Mouse (Mus musculus): ENCODE measurements around the gene Cubn. TPM values are rescaled to one million over a fixed set of nuclear protein-coding genes. Genes with fewer than 3 reads are reported as not detected.

The Cubn gene
- polyA plus RNA-seq, 1 experiment from 2014 or later = 0.30 TPM

DNA sequence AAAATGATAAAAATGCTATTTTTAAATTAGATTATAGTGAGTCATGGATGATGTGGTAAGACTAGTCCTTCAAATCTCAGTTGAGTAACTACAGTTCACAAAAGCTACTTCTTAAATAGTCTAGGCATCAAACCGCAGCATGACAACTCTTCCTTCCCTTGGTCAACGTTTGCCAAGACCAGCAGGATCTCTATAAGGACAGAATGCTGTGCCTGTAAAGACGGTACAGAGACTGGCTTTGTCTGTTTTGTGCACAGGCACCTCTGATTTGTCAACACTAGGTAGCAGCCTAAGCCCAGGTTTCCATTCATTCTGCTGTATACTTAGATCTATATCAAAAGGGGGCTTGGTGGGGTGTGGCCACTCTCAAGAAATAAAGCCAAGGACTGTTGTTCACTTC is 192.6 kb downstream of the Cubn start:
- WGBS = 29% methylated on average over 3 of the region's 3 CpGs
- ATAC-seq (ENCODE audit: low FRiP score, low read depth) = peak; percentile 88
- Histone ChIP-seq H3K4me3 (no peak overlapping the region), H3K27me3 (no peaks in the 10 kb centered on the region), H3K36me3 (no peaks in the 10 kb centered on the region), H3K4me1 (replicated peaks) (no peaks in the 10 kb centered on the region), H3K9ac (no peak overlapping the region), H3K27ac (replicated peaks) (no peak overlapping the region), H3K4me2 (no peak overlapping the region), H3K9me3 (no peaks in the 10 kb centered on the region)

- Histone ChIP-seq H3K4me1 (replicated peaks) (no peaks in the 10 kb centered on the region), H3K9ac (no peak overlapping the region), H3K4me3 (no peak overlapping the region), H3K27me3 (no peaks in the 10 kb centered on the region), H3K4me2 (no peak overlapping the region), H3K36me3 (no peaks in the 10 kb centered on the region), H3K9me3 (no peaks in the 10 kb centered on the region), H3K27ac (replicated peaks) (no peak overlapping the region)
- ATAC-seq (ENCODE audit: low FRiP score, low read depth) = no peak
- 46% methylated on average over 5 of the region's 5 CpGs for WGBS
These were observed 193.9 kb downstream of the Cubn start for GRCm38 (mm10) chr2:13297733-13298132.

GRCm38 (mm10) chr2:13290661-13291060 is 201.0 kb downstream of the Cubn start:
- 0 out of 2 replicates have a peak, but pooled peaks have one; percentile 45 for ATAC-seq (ENCODE audit: low FRiP score, low read depth)
- no peak overlapping the region for H3K4me3 ChIP-seq
- no peaks in the 10 kb centered on the region for H3K4me1 ChIP-seq (replicated peaks)
- no peak overlapping the region for H3K27ac ChIP-seq (replicated peaks)
- H3K27me3 ChIP-seq = no peaks in the 10 kb centered on the region
- no peak overlapping the region for H3K9ac ChIP-seq
- 0% methylated on average over 1 of the region's 1 CpGs for WGBS
- no peaks in the 10 kb centered on the region for H3K36me3 ChIP-seq
- no peaks in the 10 kb centered on the region for H3K9me3 ChIP-seq
- H3K4me2 ChIP-seq = no peak overlapping the region

DNA sequence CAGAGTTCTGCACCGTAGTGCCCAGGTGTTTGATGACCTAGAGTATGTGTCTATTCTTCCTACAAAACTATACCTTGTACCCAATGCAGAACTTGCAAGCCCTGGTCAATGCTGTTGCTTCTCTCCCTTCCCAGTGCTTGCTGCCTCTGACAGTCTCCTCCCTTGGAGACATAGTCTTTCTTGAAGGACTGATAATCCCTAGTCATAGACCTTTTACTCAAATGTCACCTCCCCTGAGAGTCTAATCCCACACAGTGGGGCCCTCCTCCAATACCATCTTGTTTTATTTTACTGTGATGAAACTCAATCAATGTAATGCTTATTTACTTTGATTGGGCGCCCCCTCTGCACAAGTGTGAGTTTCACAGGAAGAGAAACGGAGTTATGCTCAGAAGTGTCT is 201.5 kb downstream of the Cubn start:
- no peak overlapping the region for H3K4me3 ChIP-seq
- no peak overlapping the region for H3K9ac ChIP-seq
- no peaks in the 10 kb centered on the region for H3K9me3 ChIP-seq
- H3K4me2 ChIP-seq = no peak overlapping the region
- H3K27me3 ChIP-seq = no peaks in the 10 kb centered on the region
- H3K4me1 ChIP-seq (replicated peaks) = no peaks in the 10 kb centered on the region
- ATAC-seq (ENCODE audit: low FRiP score, low read depth) = no peak
- no peaks in the 10 kb centered on the region for H3K36me3 ChIP-seq
- H3K27ac ChIP-seq (replicated peaks) = no peak overlapping the region
- 82% methylated on average over 3 of the region's 3 CpGs for WGBS

DNA sequence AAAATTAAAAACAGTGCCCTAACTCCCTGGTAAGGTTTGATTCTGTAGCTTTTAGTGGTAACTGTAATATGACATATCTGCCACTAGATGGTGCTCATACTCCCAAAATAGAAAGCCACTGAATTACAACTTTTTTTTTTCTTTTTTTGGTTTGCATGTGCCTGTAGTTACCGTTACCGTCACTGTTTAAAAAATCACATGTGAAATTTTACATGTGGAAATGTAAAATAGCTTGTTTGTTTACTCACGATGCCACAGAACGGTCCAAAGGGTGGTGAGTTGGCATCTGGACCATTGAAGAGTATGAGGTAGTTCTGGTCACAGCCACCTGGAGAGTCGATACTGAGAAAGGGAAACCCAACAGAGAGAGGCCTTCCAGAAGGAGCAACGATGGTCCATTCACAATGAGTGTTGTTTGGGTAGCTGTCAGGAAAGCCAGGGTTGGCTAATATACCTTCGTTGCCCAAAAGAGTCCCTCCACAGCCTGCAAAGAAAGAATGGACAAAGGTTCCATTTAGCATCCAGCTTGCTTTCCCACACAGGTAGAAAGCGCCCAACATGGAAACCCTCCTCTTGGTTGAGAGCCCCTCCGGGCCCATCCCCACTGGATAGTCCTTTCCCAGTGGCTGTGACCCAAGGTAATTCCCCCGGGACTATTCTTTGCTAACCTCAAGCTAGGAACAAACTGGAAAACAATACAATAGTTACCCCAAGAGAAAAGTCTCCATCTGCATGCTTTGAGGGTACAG is 213.3 kb downstream of the Cubn start:
- Histone ChIP-seq H3K36me3 (no peaks in the 10 kb centered on the region), H3K4me2 (no peak overlapping the region), H3K9ac (no peak overlapping the region), H3K4me3 (no peak overlapping the region), H3K27ac (replicated peaks) (no peak overlapping the region), H3K4me1 (replicated peaks) (no peaks in the 10 kb centered on the region), H3K27me3 (no peaks in the 10 kb centered on the region), H3K9me3 (no peaks in the 10 kb centered on the region)
- peak; percentile 55; the same call in 1 of the 2 replicates for ATAC-seq (ENCODE audit: low FRiP score, low read depth)
- 55% methylated on average over 10 of the region's 10 CpGs for WGBS

GRCm38 (mm10) chr2:13275874-13276273 is 215.7 kb downstream of the Cubn start:
- Histone ChIP-seq H3K4me3 (no peak overlapping the region), H3K9me3 (no peaks in the 10 kb centered on the region), H3K4me1 (replicated peaks) (peaks cover 5% of the 10 kb centered on the region), H3K27ac (replicated peaks) (no peak overlapping the region), H3K27me3 (no peaks in the 10 kb centered on the region), H3K4me2 (no peak overlapping the region), H3K36me3 (no peaks in the 10 kb centered on the region), H3K9ac (no peak overlapping the region)
- no peak for ATAC-seq (ENCODE audit: low FRiP score, low read depth)
- 54% methylated on average over 7 of the region's 7 CpGs for whole genome bisulfite sequencing

DNA sequence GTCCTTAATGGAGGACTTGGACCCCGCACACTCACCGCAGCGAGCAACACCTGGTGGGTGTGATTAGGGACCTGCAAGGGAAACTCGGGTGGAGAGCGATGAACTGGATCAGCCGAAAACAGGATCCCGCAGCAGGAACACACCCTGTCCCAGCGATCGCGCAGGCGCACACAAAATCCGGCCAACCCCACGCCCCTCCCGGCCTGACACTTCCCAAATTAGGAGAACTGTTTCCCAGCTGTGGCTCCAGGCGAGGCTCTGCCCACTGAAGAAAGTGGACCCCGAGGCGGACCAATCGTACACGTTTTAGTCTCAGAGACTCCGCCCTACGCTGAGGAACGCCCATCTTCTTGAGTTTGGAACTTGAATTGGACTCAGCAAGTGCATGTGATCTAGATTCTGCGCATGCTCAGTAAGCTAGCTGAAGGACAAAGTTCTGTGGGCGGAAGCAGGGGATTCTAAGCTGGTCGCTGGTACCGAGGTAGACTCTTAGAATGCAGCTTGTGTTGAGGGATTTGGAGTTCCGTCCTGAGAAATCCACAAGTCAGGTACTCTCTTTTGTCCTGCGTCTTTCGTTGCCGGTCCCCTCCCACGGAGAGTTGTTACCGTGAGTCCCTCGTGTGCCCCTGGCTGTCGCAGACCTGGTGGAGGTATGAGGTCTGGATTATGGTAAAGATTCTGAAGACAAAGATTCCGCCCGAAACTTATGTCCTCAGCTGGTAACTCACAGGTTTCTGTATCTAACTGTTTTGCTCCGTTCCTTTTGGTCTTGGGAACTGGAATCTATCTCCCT is 220.3 kb downstream of the Cubn start, which contains the start of gene Rsu1:
Gene Rsu1, minus strand, starts transcription at position 251 of the 793 bp plus-strand sequence.
- peak within 1 kb of the TSS; percentile 67 for H3K4me3 ChIP-seq
- H3K4me1 ChIP-seq (replicated peaks) = peaks cover 15% of the 10 kb centered on the region
- H3K4me2 ChIP-seq = peak within 1 kb of the TSS; percentile 84
- peak within 1 kb of the TSS; percentile 54 for H3K9ac ChIP-seq
- H3K9me3 ChIP-seq = no peaks in the 10 kb centered on the region
- peak; percentile 99 for ATAC-seq (ENCODE audit: low FRiP score, low read depth)
- peak within 1 kb of the TSS; percentile 65 for H3K27ac ChIP-seq (replicated peaks)
- H3K36me3 ChIP-seq = no peaks in the 10 kb centered on the region
- 1% methylated on average over 37 of the region's 37 CpGs for WGBS
- no peaks in the 10 kb centered on the region for H3K27me3 ChIP-seq

- Histone ChIP-seq H3K27ac (replicated peaks) (peak overlapping the region; percentile 65), H3K36me3 (no peaks in the 10 kb centered on the region), H3K4me3 (peak overlapping the region; percentile 67), H3K4me1 (replicated peaks) (peaks cover 15% of the 10 kb centered on the region), H3K4me2 (peak overlapping the region; percentile 84), H3K9ac (peak overlapping the region; percentile 54), H3K9me3 (no peaks in the 10 kb centered on the region), H3K27me3 (no peaks in the 10 kb centered on the region)
- no peak for ATAC-seq (ENCODE audit: low FRiP score, low read depth)
- 57% methylated on average over 8 of the region's 8 CpGs for WGBS
These were observed 220.9 kb downstream of the Cubn start for GRCm38 (mm10) chr2:13270736-13271135.

DNA sequence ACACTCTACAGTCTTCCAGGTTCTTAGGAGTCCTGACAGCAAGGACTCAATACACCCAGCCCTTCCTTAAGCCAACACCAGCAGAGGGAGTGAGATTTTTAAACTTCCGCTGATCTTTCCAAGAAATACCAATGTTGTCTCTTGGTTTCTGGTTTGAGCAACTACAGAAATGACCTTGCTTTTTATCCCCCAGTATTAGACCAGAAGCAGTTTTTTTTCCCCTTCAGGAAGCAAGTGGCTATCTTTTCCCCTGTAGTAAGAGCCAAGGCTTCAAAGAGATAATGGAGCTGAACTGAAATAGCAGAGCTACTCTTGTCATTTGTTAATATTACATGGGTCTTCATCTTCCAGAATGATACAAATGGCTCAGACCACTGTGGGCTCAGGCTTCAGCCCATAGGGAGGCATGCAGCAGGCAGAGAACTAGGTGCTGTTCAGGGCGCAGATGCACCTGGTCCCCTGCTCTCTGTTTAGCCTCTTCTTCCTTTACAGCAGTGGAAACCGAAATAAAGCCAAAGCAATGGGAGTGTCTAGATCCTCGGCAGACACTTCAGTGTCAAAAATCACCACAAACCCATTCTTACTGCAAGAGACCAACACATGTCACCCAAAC is 222.8 kb downstream of the Cubn start:
- WGBS = 93% methylated on average over 4 of the region's 4 CpGs
- H3K9me3 ChIP-seq = no peaks in the 10 kb centered on the region
- no peak for ATAC-seq (ENCODE audit: low FRiP score, low read depth)
- H3K4me2 ChIP-seq = no peak overlapping the region
- no peak overlapping the region for H3K27ac ChIP-seq (replicated peaks)
- H3K4me3 ChIP-seq = no peak overlapping the region
- no peak overlapping the region for H3K9ac ChIP-seq
- peaks cover 15% of the 10 kb centered on the region for H3K4me1 ChIP-seq (replicated peaks)
- no peaks in the 10 kb centered on the region for H3K36me3 ChIP-seq
- H3K27me3 ChIP-seq = no peaks in the 10 kb centered on the region

- Histone ChIP-seq H3K9ac (no peak overlapping the region), H3K36me3 (no peaks in the 10 kb centered on the region), H3K9me3 (no peaks in the 10 kb centered on the region), H3K4me1 (replicated peaks) (0 out of 2 replicates have a peak, but pooled peaks cover under 1% of the 10 kb centered on the region), H3K4me2 (no peak overlapping the region), H3K27ac (replicated peaks) (no peak overlapping the region), H3K27me3 (no peaks in the 10 kb centered on the region), H3K4me3 (no peak overlapping the region)
- 42% methylated on average over 4 of the region's 4 CpGs for WGBS
- no peak for ATAC-seq (ENCODE audit: low FRiP score, low read depth)
These were observed 226.7 kb downstream of the Cubn start for GRCm38 (mm10) chr2:13264875-13265274.

DNA sequence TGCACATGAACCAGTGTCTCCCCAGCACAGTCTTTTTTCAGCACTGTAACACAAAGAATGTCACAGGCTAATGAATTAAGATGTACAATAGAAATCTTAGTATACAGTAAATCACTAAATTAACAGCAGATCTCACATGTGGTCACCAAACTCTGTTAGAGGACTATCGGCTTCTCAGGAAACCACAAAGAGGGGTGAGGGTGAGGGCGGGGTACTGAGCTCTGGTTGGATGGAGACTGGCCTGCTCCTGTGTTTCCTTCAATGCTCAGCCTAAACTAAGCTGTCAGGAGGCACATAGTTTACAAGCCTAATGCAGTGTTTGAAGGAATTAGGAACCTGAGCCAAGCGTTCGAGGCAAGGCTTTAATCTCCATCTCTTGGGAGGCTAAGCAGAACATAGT is 228.5 kb downstream of the Cubn start:
- Histone ChIP-seq H3K27ac (replicated peaks) (no peak overlapping the region), H3K4me1 (replicated peaks) (no peaks in the 10 kb centered on the region), H3K4me3 (no peak overlapping the region), H3K9ac (no peak overlapping the region), H3K36me3 (no peaks in the 10 kb centered on the region), H3K9me3 (no peaks in the 10 kb centered on the region), H3K27me3 (no peaks in the 10 kb centered on the region), H3K4me2 (no peak overlapping the region)
- 78% methylated on average over 4 of the region's 4 CpGs for WGBS
- ATAC-seq (ENCODE audit: low FRiP score, low read depth) = no peak

- Histone ChIP-seq H3K9ac (no peak overlapping the region), H3K9me3 (no peaks in the 10 kb centered on the region), H3K4me3 (no peak overlapping the region), H3K27me3 (no peaks in the 10 kb centered on the region), H3K36me3 (0 out of 2 replicates have a peak, but pooled peaks cover 3% of the 10 kb centered on the region), H3K27ac (replicated peaks) (no peak overlapping the region), H3K4me2 (no peak overlapping the region), H3K4me1 (replicated peaks) (no peaks in the 10 kb centered on the region)
- no peak for ATAC-seq (ENCODE audit: low FRiP score, low read depth)
- WGBS = 95% methylated on average over 2 of the region's 2 CpGs
These were observed 233.0 kb downstream of the Cubn start for GRCm38 (mm10) chr2:13258606-13259005.
